Mouse (Mus musculus) adrenal gland, adult 10 weeks (tissue): ENCODE measurements around the gene Aldh2. TPM values are rescaled to one million over a fixed set of nuclear protein-coding genes. Genes with fewer than 3 reads are reported as not detected.

ENCODE experiments used
- polyA plus RNA-seq: library from polyadenylated mRNA; stranded (reverse); fragments of 350-450 nt; fragmentation: Illumina TruSeq; extraction: RNeasy Lipid Tissue Mini Kit (QIAGEN cat#74804); gene quantifications from one replicate; pipeline ENCODE4 v1.2.3, GENCODE M21; 2014; ENCODE audit warnings: low read depth, low replicate concordance

The Aldh2 gene
- polyA plus RNA-seq, result 53.5 TPM

DNA sequence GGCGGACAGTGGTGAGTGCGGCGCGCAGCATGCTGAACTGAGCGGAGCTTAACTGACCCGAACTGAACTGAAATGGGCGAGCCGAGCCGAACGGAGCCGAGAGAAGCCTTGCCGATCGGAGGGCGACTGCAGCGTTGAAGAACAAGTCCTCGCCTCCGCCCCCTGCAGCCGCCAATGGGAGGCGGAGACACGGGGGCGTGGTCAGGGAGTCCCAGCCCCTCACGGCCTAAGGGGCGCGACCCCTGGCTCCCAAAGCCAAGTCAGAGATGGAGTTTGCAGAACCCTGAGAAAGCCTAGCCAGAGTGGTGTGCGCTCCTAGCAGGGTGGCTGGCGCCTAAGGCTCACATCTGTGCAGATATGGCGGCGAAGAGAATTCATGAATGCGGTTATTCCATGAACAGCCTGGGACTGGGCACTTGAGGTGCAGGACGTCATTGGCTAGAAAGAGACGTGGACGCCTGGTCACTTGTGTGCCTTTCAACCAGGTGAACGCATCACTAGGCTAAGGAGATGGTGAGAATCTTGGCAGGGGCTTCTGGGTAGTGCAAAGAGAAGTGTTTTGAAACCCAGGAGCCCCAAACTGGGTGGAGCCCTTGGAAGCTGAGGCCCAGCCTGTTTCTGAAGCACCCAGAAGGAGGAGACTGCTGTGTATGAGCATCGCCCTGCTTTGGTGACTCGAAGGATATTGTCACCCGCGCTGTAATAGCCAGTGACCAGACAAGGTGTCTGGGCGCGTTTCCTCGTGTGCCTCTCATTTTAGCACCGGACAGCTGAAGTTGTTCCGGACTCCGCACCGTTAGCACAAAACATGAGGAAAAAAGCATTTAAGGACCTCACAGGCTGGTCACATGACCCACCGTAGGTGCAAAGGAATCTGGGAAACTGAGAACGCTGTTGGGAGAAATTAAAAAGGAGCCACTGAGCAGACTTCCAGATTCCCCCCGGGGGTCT, at the start of gene Aldh2:
Gene Aldh2 (minus strand): TSS at position 374 of the 951 bp plus-strand sequence.

DNA sequence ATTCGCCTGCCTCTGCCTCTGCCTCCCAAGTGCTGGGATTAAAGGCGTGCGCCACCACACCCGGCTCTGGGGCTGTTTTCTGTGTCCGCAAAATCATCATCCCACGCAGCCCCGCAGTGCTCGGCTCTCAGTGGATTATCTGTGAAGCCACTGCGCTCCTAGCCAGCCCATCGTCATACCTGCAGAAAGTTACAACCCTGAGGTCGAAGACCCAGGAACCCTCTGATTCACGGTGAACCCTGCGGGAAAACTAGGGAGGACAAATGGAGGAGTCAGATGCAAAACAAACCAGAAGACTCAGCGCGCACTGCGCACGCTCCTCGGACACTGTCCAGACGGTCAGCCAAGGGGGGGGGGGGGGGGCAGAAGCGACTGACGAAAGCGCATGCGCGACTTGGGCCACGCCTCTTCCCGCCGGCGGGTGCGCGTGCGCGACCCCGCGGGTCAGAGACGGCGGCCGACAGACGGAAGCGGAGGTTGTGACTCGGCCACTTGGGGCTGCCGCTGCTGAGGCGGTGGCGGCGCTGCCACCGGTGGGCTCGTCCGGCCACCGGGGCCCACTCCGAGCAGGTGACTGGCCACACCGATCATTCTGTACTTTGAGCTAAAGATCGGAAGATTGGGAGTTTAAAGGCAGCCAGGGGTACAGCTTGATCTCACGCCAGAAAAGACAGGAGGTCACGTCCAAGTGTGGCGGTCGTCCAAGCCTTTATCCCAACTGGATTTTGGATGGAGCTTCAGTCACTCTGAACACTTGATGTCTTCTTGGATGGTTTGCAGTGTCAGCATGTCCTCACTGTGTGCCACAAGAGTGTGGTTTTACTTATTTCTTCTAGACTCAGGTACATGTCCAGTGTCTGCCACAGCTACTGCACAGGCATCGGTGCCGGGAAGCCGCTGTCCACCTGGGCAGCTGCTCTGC, 25.2 kb upstream of the Aldh2 start, which contains the start of gene Acad12:
Gene Acad12 (minus strand): TSS at position 347 of the 922 bp plus-strand sequence.

DNA sequence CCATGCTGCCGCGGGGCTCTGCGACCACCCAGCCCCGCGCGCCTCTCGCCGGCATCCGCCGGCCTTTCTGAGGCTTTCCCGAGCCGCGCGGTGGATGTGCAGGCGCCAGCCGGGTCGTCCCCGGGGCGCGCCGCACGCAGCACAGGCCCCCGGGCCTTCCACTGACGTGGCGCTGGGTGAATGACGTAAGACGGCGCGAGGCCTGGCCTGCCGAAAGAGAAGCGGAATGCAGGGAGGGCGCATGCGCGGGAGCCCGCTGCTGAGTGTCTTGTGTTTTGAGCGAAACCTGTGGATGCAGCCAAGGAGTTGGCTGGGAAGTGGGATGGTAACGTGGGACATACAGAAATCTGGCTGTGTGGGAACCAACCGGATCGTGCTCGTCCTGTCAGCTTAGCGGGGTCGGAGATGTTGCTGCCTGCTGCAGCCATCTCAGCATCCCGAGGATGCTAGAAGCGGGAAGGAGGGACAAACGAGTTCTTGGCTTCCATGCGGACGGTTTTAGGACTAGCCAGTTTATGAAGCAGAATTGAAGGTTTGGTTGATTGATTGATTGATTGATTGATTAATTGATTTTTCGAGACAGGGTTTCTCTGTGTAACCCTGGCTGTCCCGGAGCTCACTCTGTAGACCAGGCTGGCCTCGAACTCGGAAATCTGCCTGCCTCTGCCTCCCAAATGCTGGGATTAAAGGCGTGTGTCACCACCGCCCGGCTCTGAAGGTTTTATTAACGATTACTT, 47.7 kb downstream of the Aldh2 start, which contains the start of gene Mapkapk5:
Gene Mapkapk5 (minus strand): TSS at position 113 of the 737 bp plus-strand sequence.

DNA sequence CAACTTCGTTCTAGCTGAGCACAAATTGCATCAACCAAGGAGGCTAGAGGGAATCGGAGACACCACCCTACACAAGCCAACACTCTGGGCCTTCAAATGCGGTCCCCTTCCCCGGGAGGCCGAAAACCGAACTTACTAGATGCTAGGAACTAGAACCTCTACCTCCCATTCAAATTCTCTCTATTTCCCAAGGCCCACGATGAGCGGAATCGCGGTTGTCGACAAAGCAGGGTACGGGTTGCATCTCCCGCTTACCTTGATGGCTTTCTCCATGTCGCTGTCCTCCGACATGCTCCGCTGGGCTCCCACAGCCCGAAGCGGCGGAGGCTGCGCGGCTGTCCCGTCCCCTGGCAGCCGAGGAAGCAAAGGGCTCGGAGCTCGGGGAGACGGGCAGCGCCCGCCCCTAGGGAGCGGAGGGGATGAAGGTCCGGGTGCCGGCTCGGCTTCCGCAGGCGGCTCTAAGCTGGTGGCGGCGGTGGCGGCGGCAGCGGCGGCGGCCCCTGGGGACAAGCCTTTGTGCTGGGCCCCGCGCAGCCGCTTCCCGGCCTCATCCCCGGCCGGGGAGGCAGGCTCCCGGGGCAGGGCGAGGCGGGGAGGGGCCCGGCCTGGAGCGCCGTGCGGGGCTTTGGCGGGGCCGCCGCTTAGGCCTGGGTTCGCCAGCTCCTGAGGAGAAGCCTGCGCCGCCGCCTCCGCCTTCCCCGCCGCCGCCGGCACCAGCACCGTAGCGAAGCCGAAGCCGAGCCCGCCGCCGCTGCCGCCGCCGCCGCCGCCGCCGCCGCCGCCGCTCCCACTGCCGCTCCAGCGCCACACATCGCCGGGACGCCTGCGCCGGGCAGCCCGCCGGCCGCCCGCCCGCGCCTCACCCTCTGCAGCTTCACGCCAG, 48.5 kb downstream of the Aldh2 start, which contains the start of the genes Adam1a and Gm42878:
Gene Adam1a (minus strand): TSS at position 573 of the 883 bp plus-strand sequence.
Gene Gm42878 (minus strand): TSS at position 573 of the 883 bp plus-strand sequence.

Other genes starting within 250 kb of the Aldh2 start
- 15.9 TPM for gene Trafd1, start 208.2 kb downstream of the Aldh2 start, polyA plus RNA-seq
- 76.0 TPM for gene Naa25, start 195.9 kb downstream of the Aldh2 start, polyA plus RNA-seq
- not detected for gene Tmem116, start 141.9 kb downstream of the Aldh2 start, polyA plus RNA-seq
- gene Erp29, start 141.3 kb downstream of the Aldh2 start, polyA plus RNA-seq, result 9.3 TPM
- gene Adam1b, start 90.4 kb downstream of the Aldh2 start, polyA plus RNA-seq, result not detected
- gene Adam1a, start 48.3 kb downstream of the Aldh2 start, polyA plus RNA-seq, result 3.0 TPM
- not detected for gene Gm42878, start 48.3 kb downstream of the Aldh2 start, polyA plus RNA-seq
- gene Mapkapk5, start 47.9 kb downstream of the Aldh2 start, polyA plus RNA-seq, result 61.0 TPM
- gene Acad12, start 25.1 kb upstream of the Aldh2 start, polyA plus RNA-seq, result 11.8 TPM
- 1.3 TPM for gene Acad10, start 66.7 kb upstream of the Aldh2 start, polyA plus RNA-seq
- gene Brap, start 66.7 kb upstream of the Aldh2 start, polyA plus RNA-seq, result 36.2 TPM
- gene Atxn2, start 117.5 kb upstream of the Aldh2 start, polyA plus RNA-seq, result 352 TPM
- 13.0 TPM for gene Sh2b3, start 243.8 kb upstream of the Aldh2 start, polyA plus RNA-seq